Mouse (Mus musculus): ENCODE data around the gene Pklr.

DNA sequence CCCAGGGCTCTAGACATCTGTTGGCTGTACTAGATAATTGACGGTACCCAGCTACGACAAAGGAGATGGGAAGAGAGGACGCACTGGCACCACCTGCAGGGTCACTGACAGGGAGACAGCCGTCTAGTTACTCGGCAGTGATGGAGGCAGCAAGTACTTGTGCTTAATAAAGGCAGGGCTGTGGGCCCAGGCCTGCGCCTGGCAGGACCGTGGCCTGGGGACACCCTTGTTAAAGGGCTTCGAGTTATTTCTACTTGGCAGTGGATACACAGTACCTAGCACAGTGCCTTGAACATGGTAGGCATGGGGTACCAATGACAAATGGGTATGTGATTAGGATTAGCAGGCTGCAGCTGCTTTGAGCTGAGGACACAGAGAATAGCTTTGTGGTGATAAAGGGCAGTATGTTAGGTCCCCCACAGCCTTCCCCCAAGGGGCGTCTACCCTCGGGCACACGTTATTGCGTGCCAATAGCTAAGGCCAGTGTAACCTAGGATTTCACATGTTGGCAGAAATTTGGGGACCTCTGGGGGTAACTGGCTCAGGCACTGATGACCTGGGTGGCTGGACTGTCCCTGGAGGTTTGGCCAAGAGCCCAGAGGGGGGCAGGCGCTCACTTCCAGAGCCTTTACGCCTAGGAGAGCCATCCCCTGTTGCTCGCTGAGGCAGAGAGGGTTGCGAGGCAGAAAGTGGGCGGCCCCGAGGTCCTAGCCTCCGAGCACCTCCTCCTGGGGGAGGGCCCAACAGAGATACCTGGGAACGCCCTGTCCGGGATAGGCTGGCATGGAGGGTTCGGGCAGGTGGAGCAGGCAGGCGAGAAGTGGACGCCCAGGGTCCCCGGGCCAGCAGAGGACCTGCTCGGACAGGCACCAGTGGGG, 11.4 kb downstream of the Pklr start:
- TF ChIP-seq CTCF (IDR thresholded peaks at IDR 0.05; ENCODE audit: low read depth) = no peak
- no peak for TF ChIP-seq EP300 (optimal IDR thresholded peaks at IDR 0.05)

Measured in stomach, postnatal 0 days (tissue).